Mouse (Mus musculus) B cell, adult 2 months (primary cell): ENCODE measurements around the gene Suv39h2.

ENCODE experiments used
- DNase-seq, 2 experiments: peaks; one replicate each; pipeline ENCODE4 v3.0.0; 2022

The Suv39h2 gene

DNA sequence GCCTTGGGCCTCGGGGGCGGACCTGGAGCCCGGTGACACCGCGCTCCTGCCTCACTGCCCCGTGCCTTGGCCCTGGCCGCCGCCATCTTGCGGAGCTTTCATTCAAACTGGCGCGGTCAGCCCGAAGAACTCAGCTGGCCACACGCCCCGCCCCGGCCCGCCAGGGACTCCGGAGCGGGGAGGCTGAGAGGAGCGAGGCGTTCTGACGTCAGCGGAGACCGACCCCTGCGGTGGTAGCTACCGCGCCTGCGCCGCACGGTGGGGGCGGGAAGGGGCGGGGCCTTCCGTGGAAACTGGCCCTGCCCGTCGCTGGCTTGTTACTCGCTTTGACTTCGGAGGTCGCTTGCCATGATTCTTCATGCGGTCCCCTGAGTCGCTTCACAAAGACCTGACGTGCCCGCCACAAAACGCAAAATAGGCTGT lies at the start of gene Suv39h2:
Gene Suv39h2, minus strand, starts transcription at position 171 of the 423 bp plus-strand sequence.
- DNase-seq: peak; percentile 97 to 98

DNA sequence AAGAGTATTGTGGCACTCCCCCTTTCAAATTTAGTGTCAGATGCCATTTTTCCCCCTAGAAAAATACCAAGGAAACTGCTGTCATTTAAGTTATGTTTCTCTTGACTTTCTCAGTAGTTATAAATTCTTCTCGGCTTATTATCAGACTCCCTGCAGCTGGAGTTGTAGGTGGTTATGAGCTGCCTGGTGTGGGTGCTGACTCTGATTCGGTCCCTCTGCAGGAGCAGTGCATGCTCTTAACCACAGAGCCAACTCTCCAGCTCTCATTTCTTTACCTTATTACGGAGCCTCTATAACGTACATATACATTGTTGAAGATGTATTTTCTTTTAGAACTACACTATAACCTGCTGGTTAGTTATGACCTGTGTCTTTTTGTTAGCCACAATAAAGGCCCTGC lies 47.7 kb upstream of the Suv39h2 start:
- no peak for DNase-seq

DNA sequence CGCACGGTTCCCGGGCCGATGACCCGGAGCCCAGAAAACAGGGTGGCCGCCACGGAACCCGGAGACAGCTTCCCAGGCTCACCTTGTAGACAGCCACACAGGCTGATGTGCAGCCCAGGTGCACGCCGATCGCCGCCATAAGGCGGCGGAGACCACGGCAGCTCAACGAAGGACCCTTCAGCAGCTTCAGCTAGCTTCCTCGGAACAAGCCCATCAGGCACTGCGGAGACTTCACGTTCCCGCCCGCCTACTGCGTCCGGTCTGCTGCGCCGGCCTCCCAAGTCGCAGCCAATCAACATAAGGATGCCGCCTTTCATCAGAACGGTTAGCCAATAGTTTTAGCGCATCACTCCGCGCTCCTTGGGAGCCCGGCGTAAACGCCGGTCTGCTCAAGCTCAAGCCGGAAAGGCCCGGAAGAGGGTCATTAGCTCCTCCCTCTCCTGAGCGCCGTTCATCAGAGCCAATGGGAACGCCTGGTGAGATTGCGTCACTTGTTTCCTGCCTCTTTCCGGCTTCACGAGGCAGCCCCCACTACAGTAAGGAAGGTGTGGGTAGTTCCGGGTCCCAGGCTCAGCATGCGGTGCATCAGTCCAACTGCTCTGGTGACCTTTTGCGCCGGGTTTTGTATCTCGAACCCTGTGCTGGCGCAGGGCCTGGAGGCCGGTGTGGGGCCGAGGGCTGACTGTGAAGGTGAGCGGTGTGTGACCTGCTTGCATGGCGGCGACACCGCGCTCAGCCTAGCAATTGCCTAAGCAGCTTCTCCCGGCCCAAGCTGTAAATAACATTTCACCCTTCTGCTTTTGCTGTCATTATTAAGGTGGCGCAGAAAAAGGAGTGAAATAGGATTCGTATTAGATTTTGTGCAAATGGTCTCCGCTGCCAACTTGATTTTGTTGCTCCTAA lies 38.0 kb upstream of the Suv39h2 start, which contains the start of the genes Gm45902, Hspa14 and Cdnf:
Gene Gm45902, minus strand, starts transcription at position 239 of the 903 bp plus-strand sequence.
Gene Hspa14, minus strand, starts transcription at position 263 of the 903 bp plus-strand sequence.
Gene Cdnf, plus strand, starts transcription at position 479 of the 903 bp plus-strand sequence.
- peak; percentile 94 to 96 for DNase-seq

DNA sequence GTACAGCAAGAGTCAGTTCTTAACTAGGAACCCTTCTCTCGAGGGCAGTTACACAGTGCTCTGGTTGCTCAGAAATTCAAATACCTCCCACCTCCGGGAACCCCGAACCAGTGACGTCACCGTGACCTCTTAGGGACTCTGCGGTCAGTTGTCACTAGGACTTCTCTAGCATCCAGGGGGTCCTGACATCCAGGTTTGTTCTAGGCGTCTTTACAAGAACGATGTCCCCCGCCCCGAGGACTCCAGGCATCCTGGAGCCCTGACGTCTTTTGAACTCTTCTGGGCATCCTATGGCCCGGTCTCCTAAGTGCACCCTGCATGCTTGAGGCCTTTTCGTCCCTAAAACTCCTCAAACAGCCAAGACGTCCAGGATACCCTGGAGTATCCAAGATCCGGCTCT lies 37.2 kb upstream of the Suv39h2 start:
- peak; percentile 61 to 66 for DNase-seq

DNA sequence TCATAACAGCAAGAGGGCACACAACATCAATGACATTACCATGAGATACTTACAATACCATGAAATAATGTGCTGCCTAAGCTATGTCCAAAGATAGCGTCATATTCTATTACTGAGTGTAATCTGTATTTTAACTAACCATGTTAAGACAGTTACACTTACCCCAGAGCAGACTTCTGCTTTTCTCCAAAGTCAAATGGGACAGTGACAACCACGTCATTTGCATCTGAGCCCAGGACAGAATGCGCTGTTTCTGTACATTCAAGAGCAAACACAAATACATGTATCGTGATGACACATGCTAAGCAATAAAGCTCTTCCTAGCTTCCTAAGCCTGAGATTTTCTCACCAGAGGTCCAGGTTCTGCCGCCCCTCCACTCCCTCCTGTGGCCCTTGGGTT lies 26.1 kb upstream of the Suv39h2 start:
- peak; percentile 49 to 60 for DNase-seq

DNA sequence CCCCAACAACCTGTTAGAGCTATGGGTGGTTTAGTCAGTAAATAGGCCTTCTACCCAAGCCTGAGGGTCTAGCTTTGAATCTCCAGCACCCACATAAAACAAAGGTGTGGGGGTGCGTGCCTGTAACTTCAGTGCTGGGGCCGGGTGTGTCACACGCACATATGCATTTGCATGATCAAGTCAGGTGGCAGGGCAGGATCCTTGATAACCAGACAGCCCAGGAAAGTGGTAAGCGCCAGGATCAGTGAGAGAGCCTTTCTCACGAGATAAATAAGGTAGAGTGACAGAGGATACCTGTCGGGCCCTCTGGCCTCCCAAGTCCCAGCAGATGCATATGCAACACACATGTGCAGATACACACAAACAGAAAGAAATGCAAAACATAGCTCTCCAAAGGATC lies 24.7 kb upstream of the Suv39h2 start:
- DNase-seq: no peak

DNA sequence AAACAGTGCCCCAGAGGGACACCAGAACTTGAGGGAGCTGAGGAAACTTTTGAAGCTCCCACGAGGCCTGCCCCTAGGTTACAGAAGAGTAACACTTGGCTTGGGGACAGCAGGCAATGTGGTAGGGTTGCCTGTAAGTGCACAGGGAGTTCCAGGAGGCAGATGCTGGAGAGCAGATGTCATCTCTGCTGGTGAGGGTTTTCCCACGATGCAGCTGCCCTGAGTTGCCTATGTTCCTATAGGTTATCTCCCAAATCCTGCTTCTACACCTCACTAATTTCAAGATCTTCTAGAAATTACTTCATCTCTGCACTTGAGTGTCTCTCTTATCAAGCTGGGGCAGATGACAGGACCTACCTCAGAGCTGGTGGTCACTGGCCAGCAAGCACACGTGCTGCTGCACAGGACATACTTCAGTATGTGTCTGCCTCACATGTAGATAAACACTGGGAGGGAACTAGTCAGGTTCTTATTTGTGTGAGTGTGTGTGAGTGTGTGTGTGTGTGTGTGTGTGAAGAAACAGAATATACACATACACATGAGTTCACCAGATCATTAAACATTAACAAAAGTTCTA lies 19.1 kb upstream of the Suv39h2 start:
- no peak for DNase-seq

DNA sequence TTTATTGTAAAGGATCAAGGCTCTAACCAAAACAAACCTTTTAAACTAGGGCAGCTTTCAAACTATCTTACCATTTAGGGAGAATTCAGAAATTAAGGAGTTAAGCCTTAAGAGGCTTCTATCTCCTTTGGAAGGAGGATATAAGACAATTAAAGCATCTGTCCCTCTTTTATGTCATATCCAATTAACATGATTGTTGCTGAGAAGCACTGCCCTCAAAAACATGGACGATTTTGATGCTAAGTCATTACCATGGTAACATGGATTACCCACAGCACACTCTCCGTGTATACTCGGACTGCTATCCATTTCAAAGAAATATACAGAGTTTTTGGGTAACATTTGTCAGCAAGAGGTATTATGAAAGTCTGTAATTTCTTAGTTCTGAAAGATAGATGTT lies 15.0 kb upstream of the Suv39h2 start:
- no peak for DNase-seq

DNA sequence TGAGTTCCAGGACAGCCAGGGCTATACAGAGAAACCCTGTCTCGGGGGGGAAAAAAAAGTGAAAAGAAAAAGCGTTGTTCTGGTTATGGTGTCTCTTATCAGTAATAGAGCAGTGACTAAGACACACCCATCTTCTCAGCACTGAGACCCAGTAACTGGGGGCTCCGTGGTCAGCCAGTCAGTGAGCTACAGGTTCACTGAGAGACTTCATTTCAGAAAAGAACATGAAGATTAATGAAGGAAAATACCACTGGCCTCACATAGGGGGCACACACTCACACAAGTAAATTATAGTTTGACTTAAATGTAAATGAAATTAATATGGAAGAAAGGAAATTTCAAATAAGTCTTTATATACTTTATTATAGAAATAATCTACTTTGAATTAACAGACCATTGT lies 5.4 kb upstream of the Suv39h2 start:
- peak in 1 of 2 experiments; percentile 18 for DNase-seq

DNA sequence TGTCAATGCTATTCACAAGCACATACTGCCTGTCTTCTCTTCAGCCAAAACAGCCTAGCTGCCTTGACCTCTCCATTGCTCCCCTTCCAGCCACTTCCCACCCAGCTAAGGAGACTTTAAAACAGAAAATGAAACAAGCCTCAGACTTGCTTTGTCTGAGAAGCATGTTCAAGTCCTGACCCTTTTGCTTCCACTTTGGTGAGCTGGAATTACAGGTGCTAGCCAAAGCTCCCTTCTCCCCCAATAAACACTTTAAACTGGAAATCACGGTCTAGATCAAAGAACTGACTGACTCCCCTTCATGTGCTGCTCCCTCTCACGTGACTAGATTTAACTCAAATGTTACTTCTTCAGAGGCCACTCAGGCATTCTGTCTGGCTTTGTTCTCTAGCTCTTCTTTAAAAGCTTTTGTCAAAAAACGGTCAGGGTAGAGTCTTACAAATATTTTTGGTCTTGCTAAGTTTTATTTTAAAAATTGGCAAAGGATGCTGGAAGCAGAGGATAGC lies 968 bp upstream of the Suv39h2 start:
- DNase-seq: peak; percentile 18 to 23

DNA sequence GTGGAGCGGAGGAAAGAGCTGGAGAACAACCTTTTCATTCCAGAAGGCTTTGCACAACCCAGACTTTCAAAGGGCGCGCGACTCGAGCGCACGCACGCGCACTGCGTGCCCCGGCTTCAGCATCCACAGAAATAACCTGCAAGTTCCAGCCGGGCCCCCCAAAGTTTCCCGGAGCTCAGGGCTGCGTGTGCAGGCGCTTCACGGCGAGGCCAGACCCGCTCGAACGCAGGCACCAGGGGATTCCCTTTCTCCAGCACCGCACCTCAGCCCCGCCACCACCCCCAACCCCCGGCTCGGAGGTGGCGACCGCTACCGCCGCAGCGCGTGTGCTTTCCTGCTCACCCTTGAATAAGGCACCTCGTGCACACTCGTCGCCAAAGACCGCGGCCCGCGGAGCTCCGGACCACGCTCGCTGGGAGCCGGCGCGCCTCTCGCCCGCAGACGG lies 448 bp downstream of the Suv39h2 start:
- peak in 1 of 2 experiments; percentile 64 for DNase-seq

DNA sequence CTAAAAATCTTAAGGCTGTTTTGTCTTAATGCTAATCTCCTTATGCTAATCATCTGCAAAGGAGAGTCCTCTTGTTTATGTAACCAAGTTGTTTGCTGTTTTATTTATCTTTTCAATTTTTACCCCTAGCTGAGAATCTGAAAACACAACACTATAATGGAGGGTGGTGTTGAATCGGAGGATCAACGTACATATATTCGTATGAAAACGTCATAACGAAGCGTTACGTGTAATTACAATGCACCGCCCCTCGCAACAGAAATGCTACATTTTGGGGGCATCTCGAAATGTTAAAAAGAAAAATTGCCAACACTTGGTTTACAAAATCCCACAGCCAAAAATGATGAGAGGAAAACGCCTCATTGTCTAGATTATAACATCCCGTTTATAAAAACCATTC lies 940 bp downstream of the Suv39h2 start:
- no peak for DNase-seq

DNA sequence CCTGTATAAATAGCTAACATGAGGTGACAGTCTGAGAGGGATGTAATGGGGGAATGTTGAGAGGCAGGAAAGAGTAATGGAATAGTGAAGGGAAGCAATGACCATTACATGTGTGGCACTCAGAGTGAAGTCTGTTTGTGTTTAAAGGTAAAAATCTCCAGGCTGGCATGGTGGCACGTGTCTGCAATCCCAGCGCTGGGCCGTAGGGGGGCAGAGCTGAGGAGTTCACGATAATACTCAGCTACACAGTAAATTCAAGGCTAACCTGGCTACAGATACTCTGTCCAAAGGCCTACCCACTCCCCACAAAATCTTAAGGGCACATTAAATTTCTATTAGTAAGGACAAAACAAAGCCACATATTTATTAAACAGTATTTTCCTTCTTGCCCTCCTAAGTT lies 18.2 kb downstream of the Suv39h2 start:
- peak in 1 of 2 experiments; percentile 25 for DNase-seq

DNA sequence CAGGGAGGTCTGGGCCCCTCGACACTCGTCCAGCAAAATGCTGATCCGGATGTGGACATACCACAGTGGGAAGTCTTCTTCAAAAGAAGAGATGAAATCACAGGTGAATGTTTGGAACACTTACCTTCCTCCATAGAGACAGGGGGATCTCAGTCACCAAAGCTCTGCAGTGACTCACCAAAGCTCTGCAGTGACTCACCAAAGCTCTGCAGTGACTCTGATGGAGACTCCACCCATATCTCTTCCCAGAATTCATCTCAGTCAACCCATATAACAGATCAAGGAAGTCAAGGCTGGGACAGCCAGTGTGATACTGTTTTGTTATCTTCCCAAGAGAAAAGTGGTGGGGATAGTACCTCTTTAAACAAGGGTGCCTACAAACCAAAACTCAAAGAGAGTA lies 21.7 kb downstream of the Suv39h2 start:
- no peak for DNase-seq

DNA sequence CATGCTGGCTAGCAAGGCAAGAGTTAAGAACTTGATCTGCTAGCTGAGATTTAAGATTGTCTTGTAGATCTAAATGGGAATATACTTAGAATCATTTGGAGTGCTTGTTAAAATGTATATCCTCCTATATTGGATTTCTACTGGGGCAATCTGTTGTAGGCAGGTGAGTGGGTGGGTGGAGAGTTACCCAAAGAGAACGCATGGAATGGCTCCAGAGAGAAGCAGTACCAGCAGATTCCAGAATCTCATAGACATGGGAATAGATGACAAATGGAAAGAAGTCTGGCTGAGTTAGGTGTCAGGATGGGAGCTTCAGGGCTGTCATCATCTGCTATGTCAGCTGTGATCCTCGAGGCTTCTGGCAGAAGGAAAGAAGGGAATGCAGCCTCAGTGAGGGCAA lies 25.4 kb downstream of the Suv39h2 start:
- DNase-seq: no peak

DNA sequence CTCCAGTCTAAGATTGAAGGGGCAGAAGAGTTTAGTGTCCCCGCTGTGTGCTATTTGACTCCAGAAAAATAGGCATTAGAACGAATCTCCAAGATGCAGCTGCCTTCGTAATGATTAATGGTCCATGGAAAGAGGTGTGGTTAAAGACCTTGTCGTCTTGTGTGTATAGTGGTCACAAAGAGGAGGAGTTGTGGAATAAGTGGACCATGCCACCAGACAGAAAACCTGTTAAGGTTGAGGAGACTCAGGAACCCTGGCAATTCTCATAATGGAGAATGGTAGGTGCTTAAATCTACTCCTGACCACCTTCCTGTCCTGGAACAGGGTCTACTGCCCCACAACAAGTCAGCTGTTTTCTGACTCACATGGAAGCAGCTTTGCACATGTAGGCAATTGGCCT lies 28.8 kb downstream of the Suv39h2 start:
- no peak for DNase-seq

DNA sequence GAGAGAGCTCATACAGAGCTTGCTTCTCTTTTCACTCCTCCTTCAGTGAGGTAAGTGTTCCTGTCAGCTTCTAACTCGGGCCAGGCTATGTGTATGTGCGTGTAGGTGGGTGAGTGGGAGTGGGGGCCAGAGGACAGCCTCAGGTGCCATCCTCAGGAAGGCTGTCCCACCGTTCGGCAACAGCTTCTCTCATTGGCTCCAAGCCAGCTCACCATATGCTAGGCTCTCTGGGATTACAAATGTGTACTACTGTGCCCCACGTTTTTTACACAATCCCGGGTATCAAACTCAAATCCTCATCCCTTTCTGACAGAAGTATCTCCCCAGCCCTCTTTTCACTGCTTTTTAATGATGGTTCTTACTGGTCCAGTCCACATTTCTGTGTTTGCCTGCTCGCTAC lies 30.6 kb downstream of the Suv39h2 start:
- no peak for DNase-seq

DNA sequence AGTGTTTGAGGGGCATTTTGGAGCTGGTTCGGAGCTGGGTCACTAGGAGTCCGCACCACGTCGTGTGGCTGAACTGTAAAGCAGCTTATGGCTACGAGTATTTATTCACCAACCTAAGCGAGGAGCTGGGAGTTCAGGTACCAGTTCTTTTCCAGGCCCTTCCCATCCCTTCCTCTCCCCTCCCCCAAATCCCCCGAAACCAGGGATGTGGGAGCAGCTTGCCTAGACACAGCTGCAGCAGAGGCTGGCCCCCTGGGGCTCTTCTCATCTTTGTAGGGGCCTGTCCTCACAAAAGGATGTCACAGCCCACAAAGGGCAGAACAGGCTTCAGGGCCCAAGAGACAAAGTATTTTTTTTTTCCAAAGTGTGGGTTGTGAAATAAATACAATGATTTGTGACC lies 36.9 kb downstream of the Suv39h2 start:
- DNase-seq: no peak

DNA sequence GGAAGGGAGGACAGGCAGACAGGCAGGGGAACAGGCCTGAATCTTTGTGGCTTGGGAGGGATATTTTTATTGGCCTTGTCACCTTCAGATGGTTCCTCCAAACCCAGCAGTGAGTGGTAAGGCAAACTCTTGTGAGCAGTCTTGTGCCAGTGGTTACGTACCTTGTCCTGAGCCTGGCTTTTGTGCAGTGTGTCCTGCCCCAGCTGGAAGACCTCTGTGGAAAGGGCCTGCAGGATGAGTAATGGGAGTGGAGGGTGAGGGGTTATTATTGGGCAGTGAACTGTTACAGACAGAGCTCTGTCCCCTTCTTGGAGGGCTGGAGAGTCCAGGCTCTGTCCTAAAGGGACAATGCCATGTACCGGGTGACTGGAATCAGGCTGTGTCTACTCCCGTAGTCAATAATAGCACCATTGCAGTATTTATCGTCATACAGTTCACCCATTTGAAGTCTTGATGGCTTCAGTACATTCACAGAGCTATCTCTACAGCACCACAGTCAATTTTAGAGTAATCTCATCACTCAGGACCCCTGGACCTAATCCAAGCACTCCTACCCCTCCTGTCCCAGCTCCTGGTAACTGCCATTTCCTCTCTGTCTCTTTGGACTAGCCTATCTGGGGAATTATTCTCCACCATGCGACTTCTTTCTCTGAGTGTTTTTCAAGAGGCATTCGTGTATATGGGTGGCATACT lies 39.3 kb downstream of the Suv39h2 start:
- DNase-seq: no peak

DNA sequence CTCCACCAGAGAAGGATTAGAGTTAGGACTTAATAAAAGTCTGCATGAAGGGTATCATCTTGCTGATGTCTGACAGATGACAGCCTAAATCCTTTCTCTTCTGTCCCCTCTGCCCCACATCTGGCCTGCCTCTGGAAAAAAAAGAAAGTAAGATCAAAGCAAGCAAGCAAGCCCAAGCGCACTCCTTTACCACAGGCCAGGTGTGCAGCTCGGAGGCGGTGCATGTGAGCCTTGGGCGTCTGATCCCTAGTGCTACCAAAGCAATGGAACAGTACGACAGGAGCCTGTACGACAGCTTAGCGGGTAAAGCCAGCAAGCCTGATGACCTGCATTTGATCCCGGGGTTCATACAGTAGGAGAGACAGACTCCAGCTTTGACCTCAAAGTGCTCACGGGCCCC lies 43.9 kb downstream of the Suv39h2 start:
- DNase-seq: no peak

DNA sequence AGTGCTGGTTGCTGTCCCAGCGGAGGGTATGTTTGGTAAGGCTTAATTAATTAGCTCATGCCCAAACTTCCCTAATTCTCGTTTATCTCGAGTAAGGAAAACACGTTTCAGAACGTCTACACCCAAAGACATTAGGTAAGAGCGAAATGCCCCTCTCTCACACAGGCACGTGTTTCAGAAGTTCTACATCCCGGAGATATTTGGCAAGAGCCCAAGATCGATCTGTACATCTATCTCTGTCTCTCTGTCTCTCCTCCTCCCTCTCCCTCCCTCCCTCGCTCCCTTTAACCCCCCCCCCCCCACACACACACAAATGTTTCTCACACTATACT lies 50.3 kb downstream of the Suv39h2 start:
- no peak for DNase-seq

DNA sequence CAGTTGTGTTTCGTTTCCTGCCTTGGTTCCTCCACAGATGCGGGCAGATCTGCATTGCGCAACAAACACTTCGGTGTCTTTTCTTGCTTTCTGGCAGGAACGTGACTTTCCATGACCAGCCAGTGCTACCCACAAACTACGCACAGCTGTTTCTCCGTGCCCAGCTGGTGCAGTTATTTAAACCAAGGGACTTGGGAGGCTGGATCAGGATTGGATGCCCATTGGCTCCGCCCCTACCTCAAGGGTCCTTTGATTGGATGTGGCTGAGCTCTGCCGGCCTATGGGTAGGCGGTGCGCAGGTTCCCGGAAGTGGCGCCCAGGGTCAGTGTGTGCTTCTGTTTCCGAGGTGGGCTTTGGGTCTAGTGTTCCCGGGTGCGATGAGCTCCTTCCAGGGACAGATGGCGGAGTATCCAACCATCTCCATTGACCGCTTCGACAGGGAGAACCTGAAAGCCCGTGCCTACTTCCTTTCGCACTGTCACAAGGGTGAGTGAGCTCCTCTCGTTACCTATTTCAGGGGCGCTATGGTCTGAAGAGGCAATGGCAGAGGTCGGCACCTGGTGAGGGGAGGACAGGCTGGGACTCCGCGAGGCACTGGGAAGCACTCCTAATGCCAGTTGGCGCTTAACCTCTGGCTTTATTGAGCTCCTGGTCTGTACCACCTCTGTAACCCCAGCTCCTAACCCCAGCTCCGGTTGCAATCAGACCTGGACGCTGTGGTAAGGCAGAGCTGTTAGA lies 50.8 kb downstream of the Suv39h2 start, which contains the start of gene Dclre1c:
Gene Dclre1c, plus strand, starts transcription at position 291 of the 738 bp plus-strand sequence.
- peak; percentile 92 to 93 for DNase-seq
